Mouse (Mus musculus) midbrain, embryonic 13.5 days (tissue): ENCODE measurements around the gene Anapc7. TPM values are rescaled to one million over a fixed set of nuclear protein-coding genes. Genes with fewer than 3 reads are reported as not detected.

Experiments used
- ATAC-seq: fragments of 200-750 bp; cut with Nextera tagmentation; 2 replicates; pipeline ENCODE4 v1.8.0; 2017; ENCODE audit warnings: mild to moderate bottlenecking, moderate TSS enrichment, moderate library complexity
- H3K27ac ChIP-seq: fragments of 300-500 bp; sonication (generic); 2 replicates; pipeline ENCODE4 v1.5.1; 2015; ENCODE audit warnings: inconsistent platforms, mild to moderate bottlenecking, moderate library complexity
- H3K27me3 ChIP-seq: fragments of 300-500 bp; sonication (generic); 2 replicates; pipeline ENCODE4 v1.6.1; 2015; ENCODE audit warnings: mild to moderate bottlenecking, inconsistent platforms
- H3K36me3 ChIP-seq: fragments of 300-500 bp; sonication (generic); 2 replicates; pipeline ENCODE4 v1.6.1; 2015; ENCODE audit warnings: mild to moderate bottlenecking, inconsistent platforms
- H3K4me1 ChIP-seq: fragments of 300-500 bp; sonication (generic); replicated peaks from 2 replicates; pipeline ENCODE4 v1.6.1; 2015; ENCODE audit warnings: inconsistent platforms
- H3K4me2 ChIP-seq: fragments of 300-500 bp; sonication (generic); replicated peaks from 2 replicates; pipeline ENCODE4 v1.6.1; 2015; ENCODE audit warnings: moderate library complexity, mild to moderate bottlenecking, inconsistent platforms
- H3K4me3 ChIP-seq: fragments of 300-500 bp; sonication (generic); replicated peaks from 2 replicates; pipeline ENCODE4 v1.5.1; 2015; ENCODE audit warnings: mild to moderate bottlenecking, inconsistent platforms
- H3K9ac ChIP-seq: fragments of 300-500 bp; sonication (generic); replicated peaks from 2 replicates; pipeline ENCODE4 v1.6.1; 2015; ENCODE audit warnings: mild to moderate bottlenecking, inconsistent platforms
- H3K9me3 ChIP-seq: fragments of 300-500 bp; sonication (generic); 2 replicates; pipeline ENCODE4 v1.6.1; 2016; ENCODE audit warnings: mild to moderate bottlenecking, inconsistent platforms
- WGBS: fragments of 180-500 bp; shearing (Covaris S2); methylation state at CpG from one replicate; pipeline ENCODE4 v1.1.7; 2015; 5-methylcytosine and 5-hydroxymethylcytosine counted together
- polyA plus RNA-seq: library from polyadenylated mRNA; unstranded; fragments of >200 nt; fragmentation: Nextera tagmentation; extraction: Ambion mirVana; gene quantifications from 2 replicates; pipeline ENCODE4 v1.2.1, GENCODE M21; 2015

Anapc7 gene
- polyA plus RNA-seq, 1 experiment from 2014 or later = 53.9 TPM

GRCm38 (mm10) chr5:122392227-122393004 lies 29.1 kb upstream of the Anapc7 start:
- no peaks in the 10 kb centered on the region for H3K27me3 ChIP-seq
- peak overlapping the region; percentile 70 for H3K4me2 ChIP-seq
- ATAC-seq = peak; percentile 53
- peak overlapping the region; percentile 40; the same call in 1 of the 2 replicates for H3K27ac ChIP-seq
- 17% methylated on average over 19 of the region's 19 CpGs for WGBS
- H3K9me3 ChIP-seq = no peaks in the 10 kb centered on the region
- peaks cover 14% of the 10 kb centered on the region for H3K4me1 ChIP-seq
- H3K36me3 ChIP-seq = peaks cover 14% of the 10 kb centered on the region
- peak overlapping the region; percentile 86 for H3K9ac ChIP-seq
- peak overlapping the region; percentile 82 for H3K4me3 ChIP-seq

DNA sequence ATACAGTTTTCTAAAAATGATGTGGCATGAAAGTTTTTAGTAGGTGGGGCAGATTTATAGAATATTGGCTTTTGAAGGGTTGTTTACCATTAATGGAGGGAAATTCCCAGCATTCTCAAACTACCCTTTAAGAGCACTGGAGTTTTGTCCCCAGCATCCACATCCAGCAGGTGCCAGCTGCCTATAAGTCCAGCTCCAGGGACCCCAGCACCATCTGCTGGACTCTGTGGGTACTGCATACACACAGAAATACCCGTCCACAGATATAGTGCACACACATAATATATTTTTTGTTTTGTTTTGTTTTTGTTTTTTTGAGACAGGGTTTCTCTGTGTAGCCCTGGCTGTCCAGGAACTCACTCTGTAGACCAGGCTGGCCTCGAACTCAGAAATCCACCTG lies 27.6 kb upstream of the Anapc7 start:
- 45% methylated on average over 2 of the region's 2 CpGs for WGBS
- Histone ChIP-seq H3K36me3 (peaks cover 24% of the 10 kb centered on the region), H3K4me2 (no peak overlapping the region), H3K4me3 (no peak overlapping the region), H3K9ac (no peak overlapping the region), H3K4me1 (peaks cover 14% of the 10 kb centered on the region), H3K27me3 (no peaks in the 10 kb centered on the region), H3K27ac (no peak overlapping the region), H3K9me3 (no peaks in the 10 kb centered on the region)
- no peak for ATAC-seq

GRCm38 (mm10) chr5:122396791-122397190 lies 24.7 kb upstream of the Anapc7 start:
- H3K36me3 ChIP-seq = peaks cover 45% of the 10 kb centered on the region
- H3K4me2 ChIP-seq = no peak overlapping the region
- H3K4me3 ChIP-seq = no peak overlapping the region
- WGBS = 92% methylated on average over 10 of the region's 10 CpGs
- no peaks in the 10 kb centered on the region for H3K9me3 ChIP-seq
- H3K27ac ChIP-seq = no peak overlapping the region
- peaks cover 18% of the 10 kb centered on the region for H3K4me1 ChIP-seq
- ATAC-seq = no peak
- no peak overlapping the region for H3K9ac ChIP-seq
- H3K27me3 ChIP-seq = no peaks in the 10 kb centered on the region

DNA sequence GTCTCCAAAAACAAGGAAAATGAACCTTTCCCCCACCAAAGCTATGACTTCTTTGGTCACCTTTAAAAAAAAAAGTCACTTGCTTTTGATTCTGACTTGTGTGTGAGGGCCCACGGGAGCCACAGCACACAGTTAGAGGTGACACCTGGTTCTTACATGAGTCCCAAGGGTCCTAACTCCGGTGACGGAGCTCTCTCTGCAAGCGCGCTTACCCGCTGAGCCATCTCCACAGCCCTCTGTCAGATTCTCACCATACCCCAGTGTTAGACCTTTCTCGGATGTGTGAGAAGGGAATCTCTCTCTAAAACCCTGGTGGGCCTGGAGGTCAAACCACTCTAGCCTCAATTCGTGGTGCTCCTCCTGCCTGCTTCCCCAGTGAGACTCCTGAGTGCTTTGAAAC lies 24.0 kb upstream of the Anapc7 start:
- peaks cover 16% of the 10 kb centered on the region for H3K4me1 ChIP-seq
- no peak overlapping the region for H3K4me2 ChIP-seq
- H3K9ac ChIP-seq = no peak overlapping the region
- no peaks in the 10 kb centered on the region for H3K27me3 ChIP-seq
- 94% methylated on average over 8 of the region's 8 CpGs for WGBS
- H3K27ac ChIP-seq = no peak overlapping the region
- no peak for ATAC-seq
- peaks cover 52% of the 10 kb centered on the region for H3K36me3 ChIP-seq
- no peak overlapping the region for H3K4me3 ChIP-seq
- no peaks in the 10 kb centered on the region for H3K9me3 ChIP-seq

DNA sequence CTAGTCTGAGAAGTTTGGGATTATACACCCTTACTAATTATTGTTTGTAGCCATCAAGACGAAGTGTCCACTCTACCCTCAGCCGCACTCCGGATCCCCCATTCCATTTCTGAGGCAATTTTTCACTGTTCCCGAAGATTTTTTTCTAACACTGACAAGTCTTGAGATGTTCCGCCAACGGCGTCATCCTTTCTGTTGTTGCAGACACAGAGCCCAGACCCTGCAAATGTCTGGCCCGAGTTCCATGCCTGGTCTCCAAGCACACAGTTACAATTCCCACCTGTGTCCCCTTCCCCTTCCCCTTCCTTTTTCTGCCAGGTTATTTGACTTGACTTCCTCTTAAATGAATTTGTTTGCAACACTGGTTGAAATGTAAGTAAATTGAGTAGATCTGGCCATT lies 21.6 kb upstream of the Anapc7 start:
- 95% methylated on average over 8 of the region's 8 CpGs for WGBS
- Histone ChIP-seq H3K27ac (no peak overlapping the region), H3K36me3 (peaks cover 72% of the 10 kb centered on the region), H3K9ac (no peak overlapping the region), H3K9me3 (no peaks in the 10 kb centered on the region), H3K27me3 (no peaks in the 10 kb centered on the region), H3K4me2 (no peak overlapping the region), H3K4me1 (0 out of 2 replicates have a peak, but pooled peaks cover 4% of the 10 kb centered on the region), H3K4me3 (no peak overlapping the region)
- ATAC-seq = no peak

GRCm38 (mm10) chr5:122400628-122401302 lies 20.7 kb upstream of the Anapc7 start:
- no peak for ATAC-seq
- no peaks in the 10 kb centered on the region for H3K27me3 ChIP-seq
- 0 out of 2 replicates have a peak, but pooled peaks cover 4% of the 10 kb centered on the region for H3K4me1 ChIP-seq
- H3K9ac ChIP-seq = no peak overlapping the region
- no peak overlapping the region for H3K4me3 ChIP-seq
- H3K27ac ChIP-seq = no peak overlapping the region
- 86% methylated on average over 18 of the region's 18 CpGs for WGBS
- peaks cover 81% of the 10 kb centered on the region for H3K36me3 ChIP-seq
- no peak overlapping the region for H3K4me2 ChIP-seq
- no peaks in the 10 kb centered on the region for H3K9me3 ChIP-seq

GRCm38 (mm10) chr5:122401303-122401640 lies 20.2 kb upstream of the Anapc7 start:
- 0 out of 2 replicates have a peak, but pooled peaks cover 4% of the 10 kb centered on the region for H3K4me1 ChIP-seq
- 14% methylated on average over 8 of the region's 8 CpGs for WGBS
- H3K9me3 ChIP-seq = no peaks in the 10 kb centered on the region
- H3K36me3 ChIP-seq = peaks cover 86% of the 10 kb centered on the region
- ATAC-seq = 0 out of 2 replicates have a peak, but pooled peaks have one; percentile 14
- H3K9ac ChIP-seq = no peak overlapping the region
- H3K4me3 ChIP-seq = no peak overlapping the region
- no peaks in the 10 kb centered on the region for H3K27me3 ChIP-seq
- H3K4me2 ChIP-seq = no peak overlapping the region
- H3K27ac ChIP-seq = no peak overlapping the region

DNA sequence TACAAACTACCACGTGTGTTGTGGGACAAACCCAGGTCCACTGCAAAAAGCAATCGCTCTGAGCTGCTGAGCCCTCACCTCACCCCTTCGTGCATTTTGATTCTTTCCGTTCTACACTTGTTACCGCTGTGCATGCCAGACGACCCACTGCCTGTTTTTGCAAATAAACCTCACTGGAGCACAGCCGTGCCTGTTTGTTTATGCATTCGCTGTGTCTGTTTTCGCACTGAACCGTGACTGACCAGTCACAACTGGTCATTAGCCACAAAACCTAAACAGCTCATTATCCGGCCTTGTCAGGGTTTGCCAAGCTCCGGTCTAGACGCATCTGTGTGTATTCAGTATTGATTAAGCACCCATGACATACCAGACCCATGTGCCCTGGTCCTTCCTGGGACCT lies 19.3 kb upstream of the Anapc7 start:
- 84% methylated on average over 13 of the region's 13 CpGs for WGBS
- no peak overlapping the region for H3K9ac ChIP-seq
- no peak for ATAC-seq
- H3K9me3 ChIP-seq = 0 out of 2 replicates have a peak, but pooled peaks cover 3% of the 10 kb centered on the region
- H3K4me1 ChIP-seq = 0 out of 2 replicates have a peak, but pooled peaks cover 4% of the 10 kb centered on the region
- H3K4me3 ChIP-seq = no peak overlapping the region
- H3K27me3 ChIP-seq = no peaks in the 10 kb centered on the region
- no peak overlapping the region for H3K4me2 ChIP-seq
- peaks cover 87% of the 10 kb centered on the region for H3K36me3 ChIP-seq
- no peak overlapping the region for H3K27ac ChIP-seq

DNA sequence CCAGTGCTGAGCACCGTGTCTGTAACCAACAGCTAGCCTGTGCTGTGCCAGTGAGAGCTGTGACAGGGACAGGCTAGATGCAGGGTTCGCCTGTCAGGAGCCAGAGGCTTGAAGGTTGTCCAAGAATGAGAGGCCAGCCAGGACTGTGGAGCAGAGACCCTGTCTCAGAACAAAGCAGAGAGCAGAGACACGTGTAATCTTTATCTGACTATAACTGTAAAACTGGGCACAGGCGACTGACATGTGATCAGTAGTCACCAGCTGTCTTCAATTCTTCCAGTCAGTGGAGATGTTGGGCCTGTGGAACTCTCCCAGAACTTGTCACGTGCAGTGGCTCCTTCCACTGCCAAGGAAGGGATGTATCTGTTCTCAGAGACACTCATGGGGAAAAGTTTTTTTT lies 18.7 kb upstream of the Anapc7 start:
- Histone ChIP-seq H3K27ac (no peak overlapping the region), H3K9ac (no peak overlapping the region), H3K36me3 (peaks cover 83% of the 10 kb centered on the region), H3K4me2 (no peak overlapping the region), H3K9me3 (0 out of 2 replicates have a peak, but pooled peaks cover 3% of the 10 kb centered on the region), H3K4me3 (no peak overlapping the region), H3K4me1 (0 out of 2 replicates have a peak, but pooled peaks cover 4% of the 10 kb centered on the region), H3K27me3 (no peaks in the 10 kb centered on the region)
- 92% methylated on average over 5 of the region's 5 CpGs for WGBS
- no peak for ATAC-seq

DNA sequence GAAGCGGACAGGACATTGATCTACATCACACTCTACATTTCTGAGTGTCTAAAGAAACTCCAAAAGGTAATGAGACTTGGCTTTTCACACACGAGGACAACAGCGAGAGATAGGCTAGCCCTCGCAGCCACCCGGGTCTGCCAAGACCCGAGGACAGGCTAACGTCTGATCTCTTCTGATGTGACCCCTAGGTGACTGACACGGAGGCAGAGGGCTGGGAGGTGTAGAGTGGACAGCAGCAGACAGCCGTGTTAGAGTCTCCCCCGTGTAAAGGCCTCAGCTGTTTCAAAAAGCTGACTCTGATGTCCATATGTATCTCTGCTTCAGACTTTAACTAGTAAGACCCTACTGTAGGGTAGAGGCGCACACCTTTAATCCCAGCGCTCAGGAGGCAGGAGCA lies 18.1 kb upstream of the Anapc7 start:
- H3K36me3 ChIP-seq = peaks cover 78% of the 10 kb centered on the region
- H3K4me3 ChIP-seq = no peak overlapping the region
- H3K9ac ChIP-seq = no peak overlapping the region
- no peaks in the 10 kb centered on the region for H3K27me3 ChIP-seq
- 0 out of 2 replicates have a peak, but pooled peaks cover 4% of the 10 kb centered on the region for H3K4me1 ChIP-seq
- no peak for ATAC-seq
- H3K9me3 ChIP-seq = 0 out of 2 replicates have a peak, but pooled peaks cover 3% of the 10 kb centered on the region
- no peak overlapping the region for H3K27ac ChIP-seq
- no peak overlapping the region for H3K4me2 ChIP-seq
- WGBS = 92% methylated on average over 12 of the region's 12 CpGs

- Histone ChIP-seq H3K4me3 (no peak overlapping the region), H3K27me3 (no peaks in the 10 kb centered on the region), H3K4me1 (0 out of 2 replicates have a peak, but pooled peaks cover 4% of the 10 kb centered on the region), H3K27ac (no peak overlapping the region), H3K9ac (no peak overlapping the region), H3K9me3 (peaks cover 3% of the 10 kb centered on the region; the same call in 1 of the 2 replicates), H3K4me2 (no peak overlapping the region), H3K36me3 (peaks cover 72% of the 10 kb centered on the region)
- no peak for ATAC-seq
- WGBS = 96% methylated on average over 10 of the region's 10 CpGs
These were observed 16.0 kb upstream of the Anapc7 start for GRCm38 (mm10) chr5:122405537-122405936.
